Mouse (Mus musculus): ENCODE results near the gene Atp7a. TPM values are rescaled to one million over a fixed set of nuclear protein-coding genes. Genes with fewer than 3 reads are reported as not detected.

Gene Atp7a
- 20.2 and 21.8 TPM in 2 replicates for total RNA-seq (2012; rRNA removed)

DNA sequence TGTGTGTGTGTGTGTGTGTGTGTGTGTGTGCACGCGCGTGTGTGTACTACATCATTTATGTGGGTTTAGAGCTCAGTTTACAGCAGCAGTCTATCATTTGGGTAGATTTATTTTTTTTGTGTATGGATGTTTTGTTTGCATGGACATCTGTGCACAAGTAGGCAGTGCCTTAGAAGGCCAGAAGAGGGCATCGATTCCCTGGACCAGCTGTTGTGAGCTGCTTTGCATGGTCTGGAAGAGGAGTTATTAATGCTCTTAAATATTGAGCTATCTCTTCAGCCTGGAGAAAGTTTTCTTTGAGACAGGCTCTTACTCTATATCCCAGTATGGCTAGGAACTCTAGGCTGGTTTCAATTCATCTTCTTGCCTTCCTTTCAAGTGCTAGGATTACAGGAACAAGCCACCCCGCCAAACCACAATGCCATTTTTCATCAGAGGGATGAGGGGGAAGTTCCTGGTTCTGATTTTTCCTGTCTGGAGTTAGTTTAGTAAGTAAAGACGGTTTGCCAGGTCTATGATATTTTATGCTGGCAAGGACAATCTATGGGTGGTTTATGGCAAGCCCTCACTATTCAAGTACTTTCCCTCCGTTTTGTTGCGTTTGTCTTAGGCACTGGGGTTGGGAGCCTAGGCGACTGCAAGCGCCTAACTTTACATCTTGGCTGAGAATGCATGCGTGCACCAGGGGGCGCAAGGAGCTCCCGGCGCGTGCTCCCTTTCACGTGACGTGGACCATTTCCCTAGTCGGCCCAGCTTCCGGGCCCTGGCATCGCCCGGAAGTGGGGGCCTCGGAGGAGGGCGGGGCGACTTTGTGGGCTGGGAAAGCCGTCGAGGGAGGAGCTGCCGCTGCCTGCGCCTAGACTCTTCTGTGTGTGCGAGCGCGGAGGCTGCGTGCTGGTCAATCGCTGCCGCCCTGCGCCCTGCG lies at the start of gene Atp7a:
Gene Atp7a (plus strand): TSS at position 859 of the 925 bp plus-strand sequence.
- DNase-seq (ENCODE audit: low read depth, low spot score) = peak; percentile 77
- peaks cover 0 to 2% of the 10 kb centered on the region in 2 experiments; a peak in 1 of 4 replicates for H3K4me1 ChIP-seq (ENCODE audit: control insufficient read depth in 2 of 2, insufficient read depth in 2 of 2, low read length in 2 of 2, poor library complexity in 1 of 2)
- H3K9ac ChIP-seq (ENCODE audit: insufficient read depth, low read depth, low read length, poor library complexity, severe bottlenecking) = peak within 1 kb of the TSS; percentile 82
- no peaks in the 10 kb centered on the region for H3K36me3 ChIP-seq (ENCODE audit: control insufficient read depth, insufficient read depth, low read length, poor library complexity, severe bottlenecking)
- no peak for TF ChIP-seq CHD2 (IDR thresholded peaks at IDR 0.05; ENCODE audit: low read depth, low read length)
- TF ChIP-seq HCFC1 (IDR thresholded peaks at IDR 0.05; ENCODE audit: borderline replicate concordance, insufficient read depth, low read length) = 0 out of 2 replicates have a peak, but pooled peaks have one; percentile 26
- no peak within 1 kb of the TSS; the same call in 1 of the 2 replicates for H3K27ac ChIP-seq (ENCODE audit: insufficient read depth, low read depth, low read length, poor library complexity, severe bottlenecking)
- H3K4me3 ChIP-seq (ENCODE audit: insufficient read depth in 1 of 2, low read depth in 1 of 2, low read length in 2 of 2, poor library complexity in 1 of 2, severe bottlenecking in 1 of 2) = peak within 1 kb of the TSS; percentile 64 to 82
- in situ Hi-C loops (cut with MboI; ENCODE audit: low sequenced_read_pairs in 2 of 2, unreplicated experiment in 2 of 2) = loop anchor here (10.0 to 25.0 kb wide), 2 partner anchors 136 to 138 kb away; no protein-coding TSS in a partner anchor
- no peaks in the 10 kb centered on the region for H3K9me3 ChIP-seq (ENCODE audit: control insufficient read depth, insufficient read depth, low read depth, low read length)

DNA sequence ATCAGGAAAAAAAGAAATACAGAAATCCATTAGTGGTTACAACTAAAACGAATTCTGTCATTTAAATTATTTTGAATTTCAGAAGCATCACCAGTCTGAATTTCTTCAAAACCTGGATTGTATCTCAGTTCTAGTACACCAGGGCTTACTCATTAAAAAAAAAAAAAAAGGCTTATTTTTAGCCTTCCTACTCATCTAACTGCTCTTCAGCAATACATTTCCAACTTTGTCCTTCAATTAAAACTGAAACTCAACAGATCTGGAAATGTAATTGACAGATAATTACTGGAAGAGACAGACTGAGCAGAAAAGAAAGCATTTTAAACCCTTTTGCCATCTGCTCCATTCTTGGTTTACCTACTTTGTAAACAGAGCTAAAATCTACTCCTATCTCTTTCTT lies 25.5 kb upstream of the Atp7a start:
- Histone ChIP-seq H3K4me3 (ENCODE audit: insufficient read depth in 1 of 2, low read depth in 1 of 2, low read length in 2 of 2, poor library complexity in 1 of 2, severe bottlenecking in 1 of 2) (no peak overlapping the region), H3K9me3 (ENCODE audit: control insufficient read depth, insufficient read depth, low read depth, low read length) (no peaks in the 10 kb centered on the region), H3K36me3 (ENCODE audit: control insufficient read depth, insufficient read depth, low read length, poor library complexity, severe bottlenecking) (no peaks in the 10 kb centered on the region; the same call in 1 of the 2 replicates), H3K4me1 (ENCODE audit: control insufficient read depth in 2 of 2, insufficient read depth in 2 of 2, low read length in 2 of 2, poor library complexity in 1 of 2) (no peaks in the 10 kb centered on the region), H3K27ac (ENCODE audit: insufficient read depth, low read depth, low read length, poor library complexity, severe bottlenecking) (no peak overlapping the region), H3K9ac (ENCODE audit: insufficient read depth, low read depth, low read length, poor library complexity, severe bottlenecking) (no peak overlapping the region)
- in situ Hi-C loops (cut with MboI; ENCODE audit: low sequenced_read_pairs in 2 of 2, unreplicated experiment in 2 of 2) = no loop called here
- TF ChIP-seq MAFK (IDR thresholded peaks at IDR 0.05; ENCODE audit: insufficient read depth, low read depth, low read length) (no peak), CHD2 (IDR thresholded peaks at IDR 0.05; ENCODE audit: low read depth, low read length) (no peak), ZNF384 (IDR thresholded peaks at IDR 0.05; ENCODE audit: low read depth, low read length) (no peak), HCFC1 (IDR thresholded peaks at IDR 0.05; ENCODE audit: borderline replicate concordance, insufficient read depth, low read length) (no peak), ZC3H11A (IDR thresholded peaks at IDR 0.05; ENCODE audit: borderline replicate concordance, low read depth, low read length) (no peak)
- DNase-seq (ENCODE audit: low read depth, low spot score) = no peak

DNA sequence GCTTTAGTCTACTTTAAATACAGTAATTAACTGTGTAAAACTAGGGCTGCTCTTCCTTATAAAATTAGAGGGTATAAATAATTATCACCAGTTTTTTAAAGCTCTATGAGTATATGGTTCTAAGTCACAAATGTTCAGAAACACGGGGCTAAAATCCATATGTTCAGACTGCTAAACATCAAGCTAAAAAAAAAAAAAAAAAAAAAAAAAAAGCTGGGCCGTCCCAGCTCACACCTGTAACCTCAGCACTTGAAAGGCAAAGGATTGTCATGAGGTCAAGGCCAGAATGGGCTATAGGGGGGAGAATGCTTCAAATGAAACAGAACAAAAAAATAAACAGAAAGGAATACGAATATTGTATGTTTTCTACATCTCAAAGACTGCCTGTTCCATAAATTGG lies 16.3 kb upstream of the Atp7a start:
- no peak for DNase-seq (ENCODE audit: low read depth, low spot score)
- peak overlapping the region; percentile 90 for H3K9ac ChIP-seq (ENCODE audit: insufficient read depth, low read depth, low read length, poor library complexity, severe bottlenecking)
- in situ Hi-C loops (cut with MboI; ENCODE audit: low sequenced_read_pairs in 2 of 2, unreplicated experiment in 2 of 2) = no loop called here

DNA sequence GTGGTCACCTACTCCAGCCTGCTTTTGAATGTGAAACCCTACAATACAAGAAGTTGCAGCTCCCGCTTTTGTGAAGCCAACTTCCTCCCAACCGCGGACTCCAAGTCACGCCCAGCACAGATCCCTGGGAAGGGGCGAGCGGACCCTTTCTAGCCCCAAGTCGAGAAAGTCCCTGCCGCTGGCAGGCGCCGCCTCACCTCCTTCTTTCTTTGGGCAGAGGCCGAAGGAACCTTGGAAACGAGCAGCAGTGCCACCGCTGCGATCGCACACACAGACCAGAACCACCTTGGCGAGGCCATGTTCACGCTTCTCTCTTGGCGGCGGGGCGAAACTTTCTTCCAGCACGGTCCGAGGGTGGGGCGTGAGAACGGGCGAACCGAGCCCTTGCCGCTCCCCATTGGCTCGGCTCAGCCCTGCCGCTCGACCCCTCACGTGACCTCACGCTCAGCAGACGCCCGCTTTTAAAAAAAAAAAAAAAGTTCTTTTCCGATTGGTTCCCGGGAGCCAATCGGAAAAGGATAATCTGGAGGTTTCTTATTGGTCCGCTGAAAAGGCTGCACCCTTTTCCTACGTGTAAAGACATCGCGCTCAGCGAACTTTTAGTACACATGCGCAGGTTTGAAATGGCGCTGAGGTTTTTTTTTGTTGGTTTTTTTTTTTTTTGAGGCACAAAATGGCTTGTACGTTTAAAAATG lies 15.5 kb upstream of the Atp7a start, which contains the start of gene Magt1:
Gene Magt1 (minus strand): TSS at position 442 of the 695 bp plus-strand sequence.
- Histone ChIP-seq H3K36me3 (ENCODE audit: control insufficient read depth, insufficient read depth, low read length, poor library complexity, severe bottlenecking) (no peaks in the 10 kb centered on the region), H3K27ac (ENCODE audit: insufficient read depth, low read depth, low read length, poor library complexity, severe bottlenecking) (peak within 1 kb of the TSS; percentile 84), H3K9me3 (ENCODE audit: control insufficient read depth, insufficient read depth, low read depth, low read length) (no peaks in the 10 kb centered on the region), H3K4me1 (ENCODE audit: control insufficient read depth in 2 of 2, insufficient read depth in 2 of 2, low read length in 2 of 2, poor library complexity in 1 of 2) (no peaks in the 10 kb centered on the region; a peak in 1 of 4 replicates), H3K4me3 (ENCODE audit: insufficient read depth in 1 of 2, low read depth in 1 of 2, low read length in 2 of 2, poor library complexity in 1 of 2, severe bottlenecking in 1 of 2) (peak within 1 kb of the TSS; percentile 91 to 98), H3K9ac (ENCODE audit: insufficient read depth, low read depth, low read length, poor library complexity, severe bottlenecking) (peak within 1 kb of the TSS; percentile 90)
- no peak for TF ChIP-seq CHD2 (IDR thresholded peaks at IDR 0.05; ENCODE audit: low read depth, low read length)
- peak; percentile 98 for TF ChIP-seq ZNF384 (IDR thresholded peaks at IDR 0.05; ENCODE audit: low read depth, low read length)
- DNase-seq (ENCODE audit: low read depth, low spot score) = peak; percentile 68
- in situ Hi-C loops (cut with MboI; ENCODE audit: low sequenced_read_pairs in 2 of 2, unreplicated experiment in 2 of 2) = no loop called here

More for the DNA sequence above, 16.3 kb upstream of the Atp7a start:
- peak; percentile 70 for TF ChIP-seq ZNF384 (IDR thresholded peaks at IDR 0.05; ENCODE audit: low read depth, low read length)
- TF ChIP-seq ZC3H11A (IDR thresholded peaks at IDR 0.05; ENCODE audit: borderline replicate concordance, low read depth, low read length) = no peak
- TF ChIP-seq CHD2 (IDR thresholded peaks at IDR 0.05; ENCODE audit: low read depth, low read length) = no peak
- Histone ChIP-seq H3K27ac (ENCODE audit: insufficient read depth, low read depth, low read length, poor library complexity, severe bottlenecking) (no peak overlapping the region), H3K9me3 (ENCODE audit: control insufficient read depth, insufficient read depth, low read depth, low read length) (no peaks in the 10 kb centered on the region), H3K36me3 (ENCODE audit: control insufficient read depth, insufficient read depth, low read length, poor library complexity, severe bottlenecking) (no peaks in the 10 kb centered on the region), H3K4me1 (ENCODE audit: control insufficient read depth in 2 of 2, insufficient read depth in 2 of 2, low read length in 2 of 2, poor library complexity in 1 of 2) (no peaks in the 10 kb centered on the region; a peak in 1 of 4 replicates), H3K4me3 (ENCODE audit: insufficient read depth in 1 of 2, low read depth in 1 of 2, low read length in 2 of 2, poor library complexity in 1 of 2, severe bottlenecking in 1 of 2) (peak overlapping the region; percentile 91 to 98)
